Mouse (Mus musculus) embryo, embryonic 9.5 days (tissue): ENCODE data around the gene Csdc2.
"Not testable (repeated sequence)": the region's sequence is repeated elsewhere in the genome, so short reads cannot be mapped to it uniquely, and the experiment has no call there.

ENCODE experiments used
- DNase-seq: peaks from one replicate; pipeline ENCODE4 v3.0.0-alpha.2; 2017; ENCODE audit errors: extremely low spot score

The Csdc2 gene

DNA sequence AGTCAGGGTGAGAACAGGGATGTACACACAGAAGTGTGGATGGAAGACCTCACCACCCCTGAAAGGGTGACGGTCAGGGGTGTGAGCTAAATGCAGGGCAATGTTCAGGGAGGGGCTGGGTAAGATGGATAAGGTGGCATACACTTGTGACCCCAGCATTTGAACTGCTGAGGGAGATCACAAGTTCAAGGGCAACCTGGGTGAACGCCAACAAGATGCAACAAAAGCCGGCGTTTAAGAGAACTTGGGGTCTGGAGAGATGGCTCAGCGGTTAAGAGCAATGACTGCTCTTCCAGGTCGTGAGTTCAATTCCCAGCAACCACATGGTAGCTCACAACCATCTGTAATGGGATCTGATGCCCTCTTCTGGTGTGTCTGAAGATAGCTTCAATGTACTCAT, 18.2 kb downstream of the Csdc2 start:
- no peak for DNase-seq

DNA sequence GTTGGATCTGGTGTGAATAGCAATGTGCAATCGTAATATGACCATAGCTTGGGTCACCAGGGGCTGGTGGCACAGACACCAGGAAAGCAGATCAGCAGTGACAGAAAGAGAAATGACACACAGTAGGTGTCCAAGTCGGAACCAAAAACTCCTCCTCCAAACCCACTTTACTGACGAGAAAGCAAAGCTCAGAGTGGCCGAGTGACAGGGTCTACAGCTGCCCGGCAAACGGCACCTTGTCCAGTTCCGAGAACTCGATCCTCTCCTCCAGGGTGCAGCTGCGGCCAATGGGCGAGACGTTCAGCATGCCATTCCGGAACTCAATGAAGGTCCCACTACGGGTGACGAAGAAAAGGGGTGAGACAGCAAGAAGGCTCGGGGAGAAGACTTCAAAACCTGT, 18.9 kb downstream of the Csdc2 start:
- DNase-seq = no peak

DNA sequence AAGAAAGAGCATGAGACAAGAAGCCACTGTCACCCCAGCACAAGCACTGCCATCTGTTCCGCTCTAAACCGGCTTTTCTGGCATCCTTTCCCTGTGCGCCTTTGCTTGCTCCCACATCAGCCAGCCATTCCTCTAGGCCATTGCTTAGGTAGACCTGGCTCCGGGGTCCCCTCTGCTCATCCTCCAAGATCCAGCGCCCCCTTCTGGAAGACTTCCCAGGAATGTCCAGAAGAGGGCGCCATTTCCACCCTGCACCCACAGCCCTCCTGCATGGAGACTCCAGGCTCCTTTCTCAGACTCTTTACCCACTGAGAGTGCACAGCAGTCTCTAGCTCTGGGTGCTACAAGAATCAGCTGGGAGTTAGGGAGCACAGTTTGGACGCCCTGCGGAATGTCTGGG, 19.9 kb downstream of the Csdc2 start:
- peak; percentile 54 for DNase-seq

DNA sequence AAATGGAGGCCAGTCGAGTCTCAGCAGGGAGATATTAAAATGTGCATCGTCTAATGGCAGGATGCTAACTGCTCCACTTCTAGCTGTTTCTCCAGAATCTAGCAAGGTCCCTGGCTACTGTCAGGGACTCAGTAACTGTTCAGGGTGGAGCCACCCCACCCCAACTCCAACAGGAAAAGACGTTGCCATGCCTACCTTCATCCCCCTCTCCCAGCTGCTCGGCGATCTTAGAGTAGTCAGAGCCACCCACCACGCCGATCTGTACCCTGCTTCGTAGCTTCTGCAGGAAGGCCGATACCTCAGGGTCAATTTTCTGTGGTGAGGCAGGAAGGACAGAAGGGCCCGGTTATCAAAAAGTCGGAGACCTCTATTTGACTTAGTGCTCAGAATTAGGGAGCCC, 21.0 kb downstream of the Csdc2 start:
- DNase-seq = no peak

DNA sequence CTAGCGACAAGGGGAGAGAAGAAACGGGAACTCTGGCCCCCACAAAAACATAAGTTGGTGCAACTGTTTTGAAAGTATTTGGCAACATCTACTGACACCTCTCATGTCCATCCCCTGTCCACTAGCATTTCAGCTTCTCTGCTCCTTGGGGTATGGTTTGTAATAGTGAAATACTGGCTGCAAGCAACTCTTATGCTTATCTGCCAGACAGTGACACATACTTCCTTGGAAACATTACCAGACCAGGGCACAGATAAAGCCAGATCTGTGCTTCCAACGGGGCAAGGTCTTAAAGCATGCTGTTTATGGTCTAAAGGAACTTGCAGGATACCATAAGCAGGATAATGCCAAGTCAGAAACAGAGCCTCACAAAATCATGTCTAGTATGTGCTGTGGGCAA, 22.3 kb downstream of the Csdc2 start:
- DNase-seq = no peak

DNA sequence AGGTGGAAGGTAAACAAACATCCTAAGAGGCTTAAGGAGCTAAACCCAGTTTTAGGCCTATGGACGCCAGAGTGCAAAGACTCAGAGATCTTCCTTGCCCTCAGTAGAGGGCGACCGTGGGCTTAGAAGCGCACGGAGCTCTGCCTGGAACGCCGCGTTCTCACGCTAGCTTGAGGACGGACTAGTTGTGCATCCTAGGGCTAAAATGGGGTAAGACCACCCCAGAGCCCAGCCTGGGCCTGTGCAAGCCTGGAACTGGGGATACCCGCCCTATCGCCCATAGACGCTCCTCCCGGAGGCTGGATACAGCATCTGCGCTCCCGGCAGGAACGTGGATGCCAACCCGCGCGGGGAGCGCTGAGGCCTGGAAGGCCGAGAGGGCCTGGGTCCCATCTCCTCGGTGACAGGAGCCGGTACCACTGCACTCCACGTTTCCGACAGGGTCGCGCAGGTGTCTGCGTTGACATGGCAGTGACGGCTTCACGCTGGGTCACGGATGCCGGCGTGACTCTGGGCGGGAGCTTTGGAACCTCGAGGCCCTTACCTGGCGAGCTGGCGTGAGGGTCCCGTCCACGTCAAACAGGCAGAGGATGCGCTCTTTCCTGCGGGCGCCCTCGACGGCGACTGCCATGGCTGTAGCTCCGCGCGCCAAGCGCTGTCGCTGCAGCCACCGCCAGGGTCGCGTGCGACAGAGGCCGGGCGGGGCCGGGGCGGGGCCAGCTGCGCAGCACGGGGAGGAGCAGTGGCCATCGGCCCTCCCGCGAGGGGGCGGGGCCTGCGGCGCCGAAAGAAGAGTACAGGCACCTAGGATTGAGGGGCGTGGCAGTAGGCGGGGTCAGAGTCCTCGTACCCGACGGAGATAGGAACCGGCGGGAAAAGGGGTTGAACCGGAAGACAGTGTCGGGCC, 23.9 kb downstream of the Csdc2 start, which contains the start of gene Pmm1:
TSS of gene Pmm1 (minus strand) at position 760 of the 907 bp plus-strand sequence.
- DNase-seq = peak; percentile 99

DNA sequence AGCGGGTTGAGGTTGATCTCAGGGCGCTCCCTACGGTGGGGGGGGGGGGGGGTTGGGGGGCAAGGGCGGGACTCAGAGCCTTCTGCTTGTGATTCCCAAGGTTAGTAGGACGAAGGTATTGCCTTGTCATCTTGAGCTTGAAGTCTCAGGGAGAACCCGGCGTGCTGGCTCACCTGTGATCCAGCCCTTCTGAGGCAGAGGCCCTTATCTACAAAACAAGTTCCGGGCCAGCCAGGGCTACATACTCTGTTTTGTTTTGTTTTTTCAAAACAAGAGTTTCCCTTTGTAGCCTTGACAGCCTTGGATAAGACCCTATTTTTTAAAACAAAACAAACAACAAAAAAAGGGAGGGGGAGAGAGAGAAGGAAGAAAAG, 24.5 kb downstream of the Csdc2 start:
- no peak for DNase-seq

DNA sequence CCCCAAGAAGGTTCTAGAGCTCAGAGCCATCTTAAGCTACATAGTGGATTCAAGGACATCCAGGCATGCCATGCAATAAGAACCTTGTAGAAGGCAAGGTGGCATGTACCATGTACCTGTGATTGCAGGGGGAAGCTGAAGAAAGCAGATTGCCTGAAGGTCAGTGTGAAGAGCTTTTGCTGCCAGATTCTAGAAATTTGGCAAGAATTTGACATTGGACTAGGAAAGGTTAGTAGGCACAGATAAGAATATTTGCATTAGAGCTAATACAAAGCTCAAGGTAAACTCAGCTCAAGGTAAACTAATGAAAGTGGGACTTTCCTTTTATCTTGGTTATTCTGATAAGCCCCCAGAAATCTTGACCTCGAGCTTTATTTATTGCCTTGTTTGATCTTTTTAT, 27.7 kb downstream of the Csdc2 start:
- DNase-seq = no peak

DNA sequence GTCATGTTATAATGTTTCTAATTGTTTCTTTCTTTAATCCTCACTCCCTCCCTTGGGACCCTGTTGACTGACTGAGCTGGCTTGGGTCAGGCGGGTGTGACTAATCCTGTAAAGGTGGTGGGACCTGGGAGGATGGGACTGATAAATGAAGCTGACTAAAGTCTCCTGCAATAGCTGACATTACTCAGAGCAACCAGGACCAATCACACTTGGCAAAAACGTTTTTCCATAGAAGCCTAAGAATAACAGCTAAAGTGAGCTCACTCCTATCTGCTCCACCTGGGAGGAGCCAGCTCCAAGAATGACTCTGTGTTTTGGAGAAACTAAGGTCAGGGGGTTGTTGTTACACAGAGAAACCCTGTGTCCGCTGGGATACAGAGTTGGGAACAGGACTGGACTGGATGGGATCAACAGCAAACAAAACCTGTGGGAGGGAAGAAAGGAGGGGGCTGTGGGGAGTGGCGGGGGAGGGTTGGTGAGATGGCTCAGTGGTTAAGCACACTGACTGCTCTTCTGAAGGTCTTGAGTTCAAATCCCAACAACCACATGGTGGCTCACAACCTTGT, 28.5 kb downstream of the Csdc2 start:
- no peak for DNase-seq

DNA sequence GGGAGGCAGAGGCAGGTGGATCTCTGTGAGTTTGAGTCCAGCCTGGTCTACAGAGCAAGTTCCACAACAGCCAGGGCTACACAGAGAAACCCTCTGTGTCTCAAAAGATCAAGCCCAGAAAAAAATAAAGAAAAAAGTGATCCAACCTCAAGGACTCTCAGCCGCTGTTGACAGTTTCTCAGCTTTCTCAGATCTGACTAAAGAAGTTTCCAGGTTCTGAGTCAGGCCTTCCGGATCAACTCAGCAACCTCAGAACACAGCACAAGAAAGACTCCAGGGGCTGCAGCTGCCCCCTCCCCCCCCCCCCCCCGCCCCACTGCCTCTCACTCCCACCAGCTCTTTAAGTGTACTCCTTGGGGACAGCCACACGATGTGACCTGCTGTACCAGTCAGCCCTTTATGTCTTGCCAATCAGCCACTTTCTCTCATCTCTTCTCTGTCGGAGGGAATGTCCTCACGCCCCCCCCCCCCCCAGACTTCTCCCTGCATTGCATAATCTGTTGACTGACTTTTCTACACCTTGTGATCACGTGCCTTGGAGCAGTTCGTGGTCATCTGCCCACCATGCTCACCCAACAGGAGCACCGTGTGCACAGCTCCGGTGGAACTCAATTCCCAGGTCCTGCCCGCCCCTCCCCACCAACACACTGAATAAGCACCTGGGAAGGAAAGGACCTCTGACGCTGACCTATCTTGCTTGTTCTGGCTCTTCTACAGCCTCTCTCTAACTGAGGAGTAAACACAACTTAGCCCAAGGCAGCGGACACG, 29.7 kb downstream of the Csdc2 start:
- DNase-seq = no peak

DNA sequence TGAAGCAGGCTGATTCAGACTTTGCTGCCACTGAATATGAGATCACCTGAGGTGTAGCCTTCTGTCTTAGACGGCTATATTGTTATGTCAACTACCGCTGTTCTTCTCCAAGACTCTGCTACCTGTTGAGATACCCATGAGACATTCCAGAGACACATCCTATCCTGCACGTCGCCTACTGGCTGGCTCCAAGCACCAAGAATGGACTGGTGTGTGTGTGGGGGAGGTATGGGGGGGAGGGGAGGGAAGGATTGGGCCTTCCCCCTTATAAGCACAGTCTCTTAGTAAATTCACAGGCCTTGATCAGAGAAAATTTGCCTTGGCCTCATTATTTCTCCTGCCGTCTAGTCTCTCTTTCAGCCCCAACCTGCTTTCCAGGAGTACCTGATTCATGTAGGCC, 31.3 kb downstream of the Csdc2 start:
- DNase-seq = no peak

DNA sequence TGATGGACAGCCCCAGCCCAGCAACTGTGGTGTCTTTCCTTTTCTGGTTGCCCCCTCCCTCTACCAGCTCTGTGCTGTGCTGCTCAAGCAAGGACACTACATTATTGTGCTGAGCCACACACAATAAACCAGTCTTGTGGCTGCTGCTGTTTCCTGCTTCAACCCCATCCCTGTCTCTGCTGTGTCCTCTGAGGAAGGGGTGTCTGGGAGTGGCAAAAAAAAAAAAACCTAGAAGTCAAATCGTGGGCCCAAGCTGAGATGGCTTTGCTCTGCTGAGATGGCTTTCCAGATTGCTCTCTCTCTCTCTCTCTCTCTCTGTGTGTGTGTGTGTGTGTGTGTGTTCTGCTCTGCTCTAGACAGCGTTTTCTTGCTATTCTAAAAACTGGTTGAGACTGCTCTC, 31.9 kb downstream of the Csdc2 start:
- DNase-seq = no peak

DNA sequence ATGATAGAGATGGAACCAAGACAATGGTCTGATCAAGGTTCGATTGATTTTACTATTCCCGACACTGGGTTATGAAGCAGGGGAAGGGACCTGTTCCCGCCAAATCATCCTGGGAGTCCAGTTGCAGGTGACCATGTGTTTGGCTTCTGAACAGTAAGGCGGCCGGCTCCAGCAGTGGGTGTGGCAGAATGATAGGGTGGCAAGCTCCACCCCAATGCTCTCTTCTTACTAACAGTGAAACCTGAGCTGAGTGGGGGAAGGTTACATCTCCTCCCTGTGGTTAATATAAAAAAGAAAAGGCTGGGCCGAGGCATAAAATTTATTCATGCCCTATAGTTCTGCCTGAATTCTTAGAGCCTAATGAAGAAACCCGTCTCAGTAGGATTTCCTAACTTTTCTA, 32.6 kb downstream of the Csdc2 start:
- DNase-seq = no peak

DNA sequence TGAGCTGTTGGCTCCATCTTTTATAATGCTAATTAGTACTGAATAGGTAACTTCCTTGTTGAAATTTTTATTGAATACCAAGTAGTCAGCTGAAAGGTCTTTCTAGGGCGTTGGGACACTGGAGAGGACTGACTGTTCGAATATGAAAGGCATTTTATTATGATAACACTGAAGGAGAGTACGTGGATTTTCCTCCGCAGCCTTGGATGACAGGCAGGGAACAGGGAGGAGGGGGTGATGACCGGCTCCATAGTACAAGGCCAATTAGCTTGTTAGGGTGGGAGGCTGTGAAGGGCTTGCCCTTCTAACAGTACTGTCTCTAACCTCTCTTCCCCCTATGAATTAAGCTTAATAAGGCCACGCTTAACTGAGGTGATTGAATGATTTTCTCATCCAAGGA, 33.1 kb downstream of the Csdc2 start:
- not testable (repeated sequence) for DNase-seq

DNA sequence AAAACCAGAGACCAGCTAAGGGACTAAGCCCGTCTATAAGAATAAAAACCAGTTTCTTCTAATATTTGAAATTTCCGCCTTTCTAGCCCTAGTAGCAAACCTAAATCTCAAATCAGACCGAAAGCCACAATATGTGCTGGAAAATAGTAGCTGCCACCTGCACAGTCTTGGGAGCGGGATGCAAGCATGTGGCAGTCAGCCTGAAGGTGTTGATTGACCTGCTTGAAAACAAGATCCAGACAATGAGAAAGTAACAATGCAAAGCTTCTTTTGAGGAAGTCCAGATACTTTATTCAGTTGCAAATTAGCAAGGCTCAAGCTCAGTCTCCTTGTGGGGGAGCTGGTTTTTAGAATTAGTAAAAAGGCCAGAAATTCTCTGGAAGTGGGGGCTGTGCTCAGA, 33.9 kb downstream of the Csdc2 start:
- DNase-seq = not testable (repeated sequence)

DNA sequence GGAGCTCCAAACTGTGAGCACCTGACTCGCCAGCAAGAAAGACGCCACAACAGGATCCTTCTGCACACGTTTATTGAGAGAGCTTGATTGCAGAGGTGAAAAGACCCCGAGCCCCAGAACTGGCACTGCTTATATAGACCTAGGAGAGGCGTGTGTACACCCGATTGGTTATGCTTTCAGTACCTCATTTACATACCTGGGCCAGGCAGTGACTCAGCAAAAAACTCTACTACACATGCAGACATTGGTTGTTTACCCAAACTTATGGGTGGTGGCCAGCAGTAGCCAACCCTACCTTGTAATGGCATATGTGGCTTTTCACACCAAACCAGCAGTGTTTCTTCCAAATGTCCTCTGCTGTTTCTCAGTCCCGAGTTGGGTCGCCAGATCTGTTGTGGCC, 38.6 kb downstream of the Csdc2 start:
- DNase-seq = not testable (repeated sequence)

DNA sequence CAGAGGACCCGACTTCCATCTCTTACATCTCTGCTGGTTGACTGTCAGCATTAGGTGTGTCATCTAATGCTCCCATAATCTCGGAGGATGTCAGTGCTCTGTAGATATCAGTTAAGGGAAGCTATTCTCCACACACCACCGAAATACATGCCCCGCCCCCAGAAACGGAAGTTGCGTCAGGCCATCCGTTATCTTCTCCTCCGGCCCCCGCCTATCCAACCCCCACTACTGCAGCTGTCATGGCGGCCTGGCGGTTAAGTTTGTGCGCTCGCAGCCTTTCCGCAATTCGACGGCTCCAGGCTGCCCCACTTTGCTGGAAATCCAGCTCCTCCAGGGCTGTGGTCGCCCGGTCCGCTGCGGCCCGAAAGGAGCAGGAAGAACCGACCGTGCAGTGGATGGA, 43.8 kb downstream of the Csdc2 start, which contains the start of gene 1700029P11Rik:
TSS of gene 1700029P11Rik (plus strand) at position 220 of the 400 bp plus-strand sequence.
- DNase-seq = no peak

DNA sequence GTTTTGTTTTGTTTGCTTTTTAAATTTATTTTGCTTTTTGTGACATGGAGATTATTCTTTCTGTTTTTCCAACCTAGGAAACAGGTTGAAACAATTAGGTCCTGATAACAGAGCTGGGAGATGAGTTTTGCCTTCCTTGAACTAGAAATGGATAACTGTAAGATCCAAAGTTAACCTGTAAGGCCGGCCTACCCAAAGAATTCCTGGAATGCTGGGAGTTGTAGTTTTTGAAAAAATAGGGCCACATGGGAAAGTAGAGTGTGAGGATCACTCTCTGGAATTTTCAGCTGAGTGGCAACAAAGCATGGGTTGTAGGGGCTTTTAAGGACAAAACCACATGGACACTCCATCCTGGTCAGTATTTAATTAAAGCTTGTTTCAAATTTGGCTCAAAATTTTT, 45.6 kb downstream of the Csdc2 start:
- DNase-seq = no peak

DNA sequence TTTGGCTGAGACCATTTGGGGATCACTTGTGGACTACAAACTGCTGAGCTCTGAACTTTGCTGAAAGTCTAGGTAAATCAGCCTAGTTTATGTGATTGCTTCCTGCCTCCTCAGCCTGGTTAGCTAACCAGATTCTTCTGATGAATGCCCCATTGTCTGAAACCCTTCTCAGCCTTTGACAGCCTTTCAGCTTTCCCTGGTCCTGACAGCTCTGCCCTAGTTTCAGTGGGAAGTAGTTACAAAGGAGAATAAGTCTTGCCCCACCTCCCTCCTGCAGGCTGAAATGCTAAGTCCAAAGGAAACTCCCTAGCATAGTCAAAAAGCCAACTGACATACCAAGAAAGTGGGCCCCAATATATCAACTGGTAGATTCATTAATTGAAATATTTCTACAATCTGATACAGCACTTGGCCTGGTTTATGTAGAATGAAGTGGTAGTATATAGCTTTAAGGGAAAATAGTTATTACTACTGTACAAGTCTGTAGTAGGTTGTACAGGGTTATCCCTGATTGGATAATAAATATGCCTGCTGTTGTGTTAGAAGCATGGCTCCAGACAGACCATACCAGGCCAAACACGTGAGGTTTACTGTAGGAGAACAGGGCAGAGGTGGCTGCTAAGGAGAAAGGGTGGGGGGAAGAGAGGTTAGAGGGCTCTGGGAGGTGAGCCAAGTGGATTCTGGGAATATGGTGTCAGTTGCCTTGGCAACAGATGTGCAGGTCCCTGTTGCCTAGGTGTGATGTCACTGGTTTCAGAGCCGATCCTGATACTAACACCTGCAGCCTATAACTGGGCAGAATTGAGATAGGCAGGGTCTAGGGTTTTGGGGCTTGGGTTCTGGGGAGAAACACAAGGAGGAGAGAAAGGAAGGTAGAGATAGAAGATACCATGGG, 49.0 kb downstream of the Csdc2 start:
- no peak for DNase-seq

DNA sequence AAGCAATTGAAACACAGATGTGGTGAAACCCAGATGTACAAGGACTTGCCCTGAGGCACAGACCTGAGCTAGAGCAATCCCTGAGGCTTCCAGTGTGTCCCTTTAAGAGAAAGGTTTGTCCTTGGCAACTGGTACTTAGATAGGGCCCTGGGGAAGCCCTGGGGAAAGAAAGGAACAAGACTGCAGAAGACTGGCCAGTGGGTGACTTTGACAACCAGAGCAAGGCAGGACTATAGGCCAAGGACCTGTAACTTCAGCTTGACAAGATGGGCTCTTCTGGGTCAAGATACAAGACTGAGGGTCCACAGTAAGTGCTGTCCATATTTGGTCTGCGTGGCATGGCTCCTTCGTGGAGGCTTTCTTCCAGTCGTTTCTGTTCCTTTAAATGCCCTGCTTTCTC, 51.1 kb downstream of the Csdc2 start, which contains the start of gene Xrcc6:
TSS of gene Xrcc6 (plus strand) at position 190 of the 400 bp plus-strand sequence.
- DNase-seq = no peak

DNA sequence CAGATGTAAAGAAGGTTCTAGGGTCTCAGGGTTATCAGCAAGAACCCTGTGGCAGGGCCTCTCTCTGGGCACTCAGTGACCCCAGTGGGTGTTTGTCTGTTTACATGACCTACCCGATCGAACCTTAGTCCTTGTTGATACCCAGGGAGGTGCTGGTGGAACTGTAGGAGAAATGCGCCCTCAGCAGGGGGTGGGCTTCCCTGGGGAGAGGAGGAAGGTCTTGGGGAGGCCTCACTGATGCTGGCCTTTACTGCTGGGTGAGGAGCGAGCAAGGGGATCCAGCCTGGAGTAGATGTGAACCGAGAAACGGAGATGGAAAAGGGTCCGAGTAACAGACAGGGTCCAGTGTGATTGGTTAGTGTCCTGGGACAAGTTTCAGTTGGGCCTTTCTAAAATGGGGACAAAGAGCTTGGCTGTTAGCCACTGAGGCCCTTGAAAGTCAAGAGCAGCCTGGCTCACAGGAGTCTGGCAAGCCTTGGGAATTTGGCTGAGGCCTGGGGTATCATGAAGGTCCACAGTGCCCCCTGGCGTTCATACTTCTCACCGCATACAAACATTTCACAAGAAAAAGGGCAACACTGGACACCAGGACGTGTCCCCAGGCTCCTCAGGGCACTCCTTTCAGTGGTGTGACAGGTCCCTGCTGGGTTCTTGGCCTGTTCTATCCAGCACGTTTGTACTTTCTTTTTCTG, 53.0 kb downstream of the Csdc2 start:
- peak; percentile 83 for DNase-seq
